Mouse (Mus musculus) heart, adult 9 months (tissue): ENCODE measurements around the gene Ier5.

Experiments used
- DNase-seq, 2 experiments: peaks; one replicate each; pipeline ENCODE4 v3.0.0; 2022; ENCODE audit warnings: low spot score in 2 of 2

Gene Ier5

GRCm38 (mm10) chr1:155054366-155054965 is 45.0 kb downstream of the Ier5 start:
- DNase-seq: no peak

GRCm38 (mm10) chr1:155053296-155053695 is 46.1 kb downstream of the Ier5 start:
- no peak for DNase-seq

GRCm38 (mm10) chr1:155052761-155053166 is 46.7 kb downstream of the Ier5 start:
- no peak for DNase-seq

- no peak for DNase-seq
These were observed 47.2 kb downstream of the Ier5 start for GRCm38 (mm10) chr1:155052131-155052760.

- DNase-seq: peak; percentile 51 to 63
These were observed 47.7 kb downstream of the Ier5 start for GRCm38 (mm10) chr1:155051701-155052127.

GRCm38 (mm10) chr1:155050897-155051592 is 48.4 kb downstream of the Ier5 start:
- no peak for DNase-seq

GRCm38 (mm10) chr1:155050174-155050573 is 49.3 kb downstream of the Ier5 start:
- DNase-seq: peak; percentile 69 to 78

- DNase-seq: peak; percentile 75 to 89
These were observed 50.5 kb downstream of the Ier5 start for GRCm38 (mm10) chr1:155048947-155049346.
